Mouse (Mus musculus): ENCODE data around the gene A430078G23Rik. TPM values are rescaled to one million over a fixed set of nuclear protein-coding genes. Genes with fewer than 3 reads are reported as not detected.
A peak's percentile ranks its signal among the peaks of the same experiment; 100 is the strongest.
"Not testable (repeated sequence)": the region's sequence is repeated elsewhere in the genome, so short reads cannot be mapped to it uniquely, and the experiment has no call there.

The A430078G23Rik gene
- polyA plus RNA-seq (2016; fragmentation: Nextera tagmentation; extraction: Ambion mirVana), result 0.81 and 0.87 TPM in 2 replicates

- peak within 1 kb of the TSS; percentile 23 for H3K4me3 ChIP-seq
- H3K9me3 ChIP-seq (replicated peaks), result no peaks in the 10 kb centered on the region
- H3K9ac ChIP-seq, result no peak within 1 kb of the TSS
- H3K36me3 ChIP-seq, result no peaks in the 10 kb centered on the region
- H3K27ac ChIP-seq, result peak within 1 kb of the TSS; percentile 31; the same call in 1 of the 2 replicates
- WGBS (ENCODE audit: insufficient replicate concordance), result 13% methylated on average over 13 of the region's 13 CpGs
- peak within 1 kb of the TSS; percentile 32 for H3K4me2 ChIP-seq
- no peak for ATAC-seq
- H3K4me1 ChIP-seq, result peaks cover 34% of the 10 kb centered on the region
- H3K27me3 ChIP-seq (replicated peaks), result no peaks in the 10 kb centered on the region
Measured at GRCm38 (mm10) chr8:3353189-3353810, at the start of gene A430078G23Rik. A430078G23Rik (plus strand) TSS chr8:3353415.

- H3K4me2 ChIP-seq; H3K27me3 ChIP-seq (replicated peaks); ATAC-seq; H3K36me3 ChIP-seq; H3K4me1 ChIP-seq; H3K9me3 ChIP-seq (replicated peaks); H3K9ac ChIP-seq; H3K4me3 ChIP-seq; H3K27ac ChIP-seq: not testable (repeated sequence)
- WGBS (ENCODE audit: insufficient replicate concordance), result 67% methylated on average over 13 of the region's 13 CpGs
Measured at GRCm38 (mm10) chr8:3308205-3308800, 44.9 kb upstream of the A430078G23Rik start.

- no peak for ATAC-seq
- no peak overlapping the region for H3K4me3 ChIP-seq
- H3K27me3 ChIP-seq (replicated peaks), result no peaks in the 10 kb centered on the region
- H3K27ac ChIP-seq, result no peak overlapping the region
- no peak overlapping the region for H3K9ac ChIP-seq
- no peaks in the 10 kb centered on the region for H3K36me3 ChIP-seq
- H3K9me3 ChIP-seq (replicated peaks), result 0 out of 2 replicates have a peak, but pooled peaks cover 5% of the 10 kb centered on the region
- 65% methylated on average over 11 of the region's 11 CpGs for WGBS (ENCODE audit: insufficient replicate concordance)
- no peak overlapping the region for H3K4me2 ChIP-seq
- no peaks in the 10 kb centered on the region for H3K4me1 ChIP-seq
Measured at GRCm38 (mm10) chr8:3309636-3310035, 43.6 kb upstream of the A430078G23Rik start.

- no peak overlapping the region for H3K4me2 ChIP-seq
- H3K9me3 ChIP-seq (replicated peaks), result 0 out of 2 replicates have a peak, but pooled peaks cover 1% of the 10 kb centered on the region
- no peaks in the 10 kb centered on the region for H3K27me3 ChIP-seq (replicated peaks)
- H3K9ac ChIP-seq, result no peak overlapping the region
- no peaks in the 10 kb centered on the region for H3K4me1 ChIP-seq
- H3K4me3 ChIP-seq, result no peak overlapping the region
- no peak for ATAC-seq
- H3K27ac ChIP-seq, result no peak overlapping the region
- H3K36me3 ChIP-seq, result no peaks in the 10 kb centered on the region
- WGBS (ENCODE audit: insufficient replicate concordance), result 53% methylated on average over 4 of the region's 4 CpGs
Measured at GRCm38 (mm10) chr8:3311482-3311881, 41.7 kb upstream of the A430078G23Rik start.

- H3K9ac ChIP-seq; H3K4me1 ChIP-seq; H3K9me3 ChIP-seq (replicated peaks); H3K4me2 ChIP-seq; H3K4me3 ChIP-seq; H3K27ac ChIP-seq; H3K36me3 ChIP-seq; ATAC-seq; H3K27me3 ChIP-seq (replicated peaks): not testable (repeated sequence)
- whole genome bisulfite sequencing (ENCODE audit: insufficient replicate concordance), result 28% methylated on average over 1 of the region's 1 CpGs
Measured at GRCm38 (mm10) chr8:3313417-3313816, 39.8 kb upstream of the A430078G23Rik start.

GRCm38 (mm10) chr8:3313843-3314242 is 39.4 kb upstream of the A430078G23Rik start:
- ATAC-seq, result no peak
- Histone ChIP-seq H3K4me3 (no peak overlapping the region), H3K9ac (no peak overlapping the region), H3K36me3 (no peaks in the 10 kb centered on the region), H3K4me2 (no peak overlapping the region), H3K4me1 (no peaks in the 10 kb centered on the region), H3K27ac (no peak overlapping the region), H3K27me3 (replicated peaks) (no peaks in the 10 kb centered on the region), H3K9me3 (replicated peaks) (no peaks in the 10 kb centered on the region)
- 39% methylated on average over 3 of the region's 3 CpGs for WGBS (ENCODE audit: insufficient replicate concordance)

GRCm38 (mm10) chr8:3314345-3314744 is 38.9 kb upstream of the A430078G23Rik start:
- Histone ChIP-seq H3K4me2 (no peak overlapping the region), H3K27ac (no peak overlapping the region), H3K4me1 (no peaks in the 10 kb centered on the region), H3K36me3 (no peaks in the 10 kb centered on the region), H3K9ac (no peak overlapping the region), H3K27me3 (replicated peaks) (no peaks in the 10 kb centered on the region), H3K4me3 (no peak overlapping the region), H3K9me3 (replicated peaks) (no peaks in the 10 kb centered on the region)
- WGBS (ENCODE audit: insufficient replicate concordance), result 45% methylated on average over 2 of the region's 2 CpGs
- no peak for ATAC-seq

- Histone ChIP-seq H3K9ac (no peak overlapping the region), H3K4me1 (no peaks in the 10 kb centered on the region), H3K27ac (no peak overlapping the region), H3K4me2 (no peak overlapping the region), H3K9me3 (replicated peaks) (no peaks in the 10 kb centered on the region), H3K4me3 (no peak overlapping the region), H3K27me3 (replicated peaks) (no peaks in the 10 kb centered on the region), H3K36me3 (no peaks in the 10 kb centered on the region)
- ATAC-seq, result no peak
- 75% methylated on average over 5 of the region's 5 CpGs for WGBS (ENCODE audit: insufficient replicate concordance)
Measured at GRCm38 (mm10) chr8:3316585-3316984, 36.6 kb upstream of the A430078G23Rik start.

- H3K9me3 ChIP-seq (replicated peaks); H3K36me3 ChIP-seq; H3K27me3 ChIP-seq (replicated peaks); ATAC-seq; H3K4me1 ChIP-seq; H3K4me2 ChIP-seq; H3K27ac ChIP-seq; H3K9ac ChIP-seq; H3K4me3 ChIP-seq: not testable (repeated sequence)
- 86% methylated on average over 11 of the region's 11 CpGs for WGBS (ENCODE audit: insufficient replicate concordance)
Measured at GRCm38 (mm10) chr8:3319267-3319666, 33.9 kb upstream of the A430078G23Rik start.

- Histone ChIP-seq H3K9me3 (replicated peaks) (no peaks in the 10 kb centered on the region), H3K27me3 (replicated peaks) (no peaks in the 10 kb centered on the region), H3K4me2 (no peak overlapping the region), H3K4me1 (no peaks in the 10 kb centered on the region), H3K9ac (no peak overlapping the region), H3K4me3 (no peak overlapping the region), H3K36me3 (no peaks in the 10 kb centered on the region), H3K27ac (no peak overlapping the region)
- 45% methylated on average over 2 of the region's 2 CpGs for WGBS (ENCODE audit: insufficient replicate concordance)
- ATAC-seq, result no peak
Measured at GRCm38 (mm10) chr8:3324253-3324652, 29.0 kb upstream of the A430078G23Rik start.

GRCm38 (mm10) chr8:3327056-3327455 is 26.2 kb upstream of the A430078G23Rik start:
- no peak for ATAC-seq
- Histone ChIP-seq H3K27me3 (replicated peaks) (no peaks in the 10 kb centered on the region), H3K9ac (no peak overlapping the region), H3K9me3 (replicated peaks) (no peaks in the 10 kb centered on the region), H3K27ac (no peak overlapping the region), H3K4me2 (no peak overlapping the region), H3K4me3 (no peak overlapping the region), H3K36me3 (no peaks in the 10 kb centered on the region), H3K4me1 (no peaks in the 10 kb centered on the region)
- 32% methylated on average over 1 of the region's 1 CpGs for WGBS (ENCODE audit: insufficient replicate concordance)

- no peaks in the 10 kb centered on the region for H3K36me3 ChIP-seq
- WGBS (ENCODE audit: insufficient replicate concordance), result 15% methylated on average over 8 of the region's 8 CpGs
- no peak for ATAC-seq
- H3K4me1 ChIP-seq, result no peaks in the 10 kb centered on the region
- no peak overlapping the region for H3K4me3 ChIP-seq
- no peak overlapping the region for H3K27ac ChIP-seq
- H3K27me3 ChIP-seq (replicated peaks), result no peaks in the 10 kb centered on the region
- H3K9me3 ChIP-seq (replicated peaks), result no peaks in the 10 kb centered on the region
- H3K4me2 ChIP-seq, result no peak overlapping the region
- H3K9ac ChIP-seq, result no peak overlapping the region
Measured at GRCm38 (mm10) chr8:3327538-3328245, 25.5 kb upstream of the A430078G23Rik start.
